Mouse (Mus musculus): Measurements from ENCODE around the gene Crocc2.

The Crocc2 gene

GRCm38 (mm10) chr1:93168295-93168775 lies at the start of gene Crocc2:
TSS of gene Crocc2 (plus strand) at chr1:93168725.
- no peak for TF ChIP-seq GATA4 (IDR thresholded peaks at IDR 0.05; ENCODE audit: insufficient replicate concordance, low read length)

- no peak for TF ChIP-seq GATA4 (IDR thresholded peaks at IDR 0.05; ENCODE audit: insufficient replicate concordance, low read length)
Observed at GRCm38 (mm10) chr1:93118816-93119215, 49.7 kb upstream of the Crocc2 start.

GRCm38 (mm10) chr1:93123179-93123854 lies 45.2 kb upstream of the Crocc2 start:
- TF ChIP-seq GATA4 (IDR thresholded peaks at IDR 0.05; ENCODE audit: insufficient replicate concordance, low read length) = no peak

- peak; percentile 81; the same call in 1 of the 2 replicates for TF ChIP-seq GATA4 (IDR thresholded peaks at IDR 0.05; ENCODE audit: insufficient replicate concordance, low read length)
Observed at GRCm38 (mm10) chr1:93124066-93124465, 44.5 kb upstream of the Crocc2 start.

GRCm38 (mm10) chr1:93125256-93125655 lies 43.3 kb upstream of the Crocc2 start:
- no peak for TF ChIP-seq GATA4 (IDR thresholded peaks at IDR 0.05; ENCODE audit: insufficient replicate concordance, low read length)

GRCm38 (mm10) chr1:93128209-93128608 lies 40.3 kb upstream of the Crocc2 start:
- no peak for TF ChIP-seq GATA4 (IDR thresholded peaks at IDR 0.05; ENCODE audit: insufficient replicate concordance, low read length)

GRCm38 (mm10) chr1:93128710-93129349 lies 39.7 kb upstream of the Crocc2 start:
- no peak for TF ChIP-seq GATA4 (IDR thresholded peaks at IDR 0.05; ENCODE audit: insufficient replicate concordance, low read length)

GRCm38 (mm10) chr1:93130242-93130983 lies 38.1 kb upstream of the Crocc2 start:
- TF ChIP-seq GATA4 (IDR thresholded peaks at IDR 0.05; ENCODE audit: insufficient replicate concordance, low read length) = no peak

- no peak; the same call in 1 of the 2 replicates for TF ChIP-seq GATA4 (IDR thresholded peaks at IDR 0.05; ENCODE audit: insufficient replicate concordance, low read length)
Observed at GRCm38 (mm10) chr1:93132676-93133075, 35.8 kb upstream of the Crocc2 start.

- TF ChIP-seq GATA4 (IDR thresholded peaks at IDR 0.05; ENCODE audit: insufficient replicate concordance, low read length) = no peak
Observed at GRCm38 (mm10) chr1:93135036-93135526, 33.4 kb upstream of the Crocc2 start, which contains the start of gene Agxt. TSS of gene Agxt (plus strand) at chr1:93135240.

GRCm38 (mm10) chr1:93138534-93138933 lies 30.0 kb upstream of the Crocc2 start:
- TF ChIP-seq GATA4 (IDR thresholded peaks at IDR 0.05; ENCODE audit: insufficient replicate concordance, low read length) = no peak

- no peak for TF ChIP-seq GATA4 (IDR thresholded peaks at IDR 0.05; ENCODE audit: insufficient replicate concordance, low read length)
Observed at GRCm38 (mm10) chr1:93139713-93140112, 28.8 kb upstream of the Crocc2 start.

- no peak for TF ChIP-seq GATA4 (IDR thresholded peaks at IDR 0.05; ENCODE audit: insufficient replicate concordance, low read length)
Observed at GRCm38 (mm10) chr1:93142871-93143270, 25.7 kb upstream of the Crocc2 start.

- TF ChIP-seq GATA4 (IDR thresholded peaks at IDR 0.05; ENCODE audit: insufficient replicate concordance, low read length) = no peak
Observed at GRCm38 (mm10) chr1:93144176-93144575, 24.3 kb upstream of the Crocc2 start.

- no peak for TF ChIP-seq GATA4 (IDR thresholded peaks at IDR 0.05; ENCODE audit: insufficient replicate concordance, low read length)
Observed at GRCm38 (mm10) chr1:93150907-93151661, 17.4 kb upstream of the Crocc2 start.

All from liver, adult (tissue).